Mouse (Mus musculus) mature B cell (primary cell): ENCODE results near the gene Cacna1c.

Experiments
- in situ Hi-C: fragments of 300-500 bp; cut with MboI; formaldehyde crosslinking; loops from 2 replicates; pipeline ENCODE4 v1.14.3; 2019

The Cacna1c gene

GRCm38 (mm10) chr6:118851086-118851485, 345.1 kb downstream of the Cacna1c start:
- in situ Hi-C loops: no loop called here

- in situ Hi-C loops: no loop called here
Measured at GRCm38 (mm10) chr6:118848640-118849039, 347.6 kb downstream of the Cacna1c start.

GRCm38 (mm10) chr6:118847751-118848150, 348.5 kb downstream of the Cacna1c start:
- in situ Hi-C loops: no loop called here

- in situ Hi-C loops: no loop called here
Measured at GRCm38 (mm10) chr6:118845829-118846228, 350.4 kb downstream of the Cacna1c start.

- in situ Hi-C loops: no loop called here
Measured at GRCm38 (mm10) chr6:118845180-118845579, 351.0 kb downstream of the Cacna1c start.

GRCm38 (mm10) chr6:118843566-118843965, 352.7 kb downstream of the Cacna1c start:
- in situ Hi-C loops: no loop called here

- in situ Hi-C loops: no loop called here
Measured at GRCm38 (mm10) chr6:118841892-118842291, 354.3 kb downstream of the Cacna1c start.

GRCm38 (mm10) chr6:118838919-118839915, 357.0 kb downstream of the Cacna1c start:
- in situ Hi-C loops: no loop called here

GRCm38 (mm10) chr6:118836693-118837092, 359.5 kb downstream of the Cacna1c start:
- in situ Hi-C loops: no loop called here

- in situ Hi-C loops: no loop called here
Measured at GRCm38 (mm10) chr6:118834046-118834445, 362.2 kb downstream of the Cacna1c start.

- in situ Hi-C loops: no loop called here
Measured at GRCm38 (mm10) chr6:118833049-118833448, 363.2 kb downstream of the Cacna1c start.

GRCm38 (mm10) chr6:118832616-118833015, 363.6 kb downstream of the Cacna1c start:
- in situ Hi-C loops: no loop called here

GRCm38 (mm10) chr6:118830851-118831250, 365.4 kb downstream of the Cacna1c start:
- in situ Hi-C loops: no loop called here

- in situ Hi-C loops: no loop called here
Measured at GRCm38 (mm10) chr6:118828187-118828586, 368.0 kb downstream of the Cacna1c start.

GRCm38 (mm10) chr6:118827560-118827959, 368.7 kb downstream of the Cacna1c start:
- in situ Hi-C loops: no loop called here

- in situ Hi-C loops: no loop called here
Measured at GRCm38 (mm10) chr6:118825400-118825871, 370.8 kb downstream of the Cacna1c start.

GRCm38 (mm10) chr6:118821536-118821935, 374.7 kb downstream of the Cacna1c start:
- in situ Hi-C loops: no loop called here

- in situ Hi-C loops: no loop called here
Measured at GRCm38 (mm10) chr6:118819657-118820056, 376.6 kb downstream of the Cacna1c start.

- in situ Hi-C loops: no loop called here
Measured at GRCm38 (mm10) chr6:118817928-118818503, 378.2 kb downstream of the Cacna1c start.

GRCm38 (mm10) chr6:118816253-118816652, 380.0 kb downstream of the Cacna1c start:
- in situ Hi-C loops: no loop called here

GRCm38 (mm10) chr6:118812556-118812955, 383.7 kb downstream of the Cacna1c start:
- in situ Hi-C loops: no loop called here

GRCm38 (mm10) chr6:118812007-118812406, 384.2 kb downstream of the Cacna1c start:
- in situ Hi-C loops: no loop called here

GRCm38 (mm10) chr6:118810834-118811233, 385.4 kb downstream of the Cacna1c start:
- in situ Hi-C loops: no loop called here
